Mouse (Mus musculus) lung, postnatal 0 days (tissue): ENCODE measurements around the gene Irf2bpl.

Source experiments
- CTCF ChIP-seq: IDR thresholded peaks from 2 replicates; pipeline ENCODE4 v1.5.1; 2016; ENCODE audit warnings: antibody characterized with exemption, mild to moderate bottlenecking
- EP300 ChIP-seq: IDR thresholded peaks from 2 replicates; pipeline ENCODE4 v1.6.1; 2016; ENCODE audit warnings: antibody characterized with exemption, mild to moderate bottlenecking, control low read depth

GRCm38 (mm10) chr12:86884197-86885058, at the start of gene Irf2bpl:
- TF ChIP-seq CTCF (peak; percentile 34; the same call in 1 of the 2 replicates), EP300 (peak; percentile 47; the same call in 1 of the 2 replicates)
